Mouse (Mus musculus) stomach, postnatal 0 days (tissue): ENCODE data around the gene Prss33. TPM values are rescaled to one million over a fixed set of nuclear protein-coding genes. Genes with fewer than 3 reads are reported as not detected.

Experiments
- ATAC-seq: fragments of 200-750 bp; cut with Nextera tagmentation; 2 replicates; pipeline ENCODE4 v1.8.0; 2017; ENCODE audit not compliant: low FRiP score, low TSS enrichment
- DNase-seq: peaks from one replicate; pipeline ENCODE4 v3.0.0-alpha.2; 2016; ENCODE audit warnings: low spot score
- H3K27ac ChIP-seq: fragments of 300-500 bp; sonication (generic); replicated peaks from 2 replicates; pipeline ENCODE4 v1.5.1; 2014; ENCODE audit warnings: mild to moderate bottlenecking, control low read depth
- H3K27me3 ChIP-seq: fragments of 300-500 bp; sonication (generic); 2 replicates; pipeline ENCODE4 v1.6.1; 2014; ENCODE audit warnings: low read length; ENCODE audit not compliant: control insufficient read depth, insufficient read depth
- H3K36me3 ChIP-seq: fragments of 300-500 bp; sonication (generic); 2 replicates; pipeline ENCODE4 v1.6.1; 2014; ENCODE audit warnings: low read length, mixed read lengths; ENCODE audit not compliant: control insufficient read depth, insufficient read depth
- H3K4me1 ChIP-seq: fragments of 300-500 bp; sonication (generic); replicated peaks from 2 replicates; pipeline ENCODE4 v1.6.1; 2014; ENCODE audit warnings: antibody characterized with exemption; ENCODE audit not compliant: control insufficient read depth, insufficient read depth
- H3K4me2 ChIP-seq: fragments of 300-500 bp; sonication (generic); replicated peaks from 2 replicates; pipeline ENCODE4 v1.6.1; 2014; ENCODE audit warnings: low read depth, mild to moderate bottlenecking, control low read depth, moderate library complexity
- H3K4me3 ChIP-seq: fragments of 300-500 bp; sonication (generic); 2 replicates; pipeline ENCODE4 v1.5.1; 2014; ENCODE audit warnings: low read depth, low read length, control low read depth
- H3K9ac ChIP-seq: fragments of 300-500 bp; sonication (generic); 2 replicates; pipeline ENCODE4 v1.6.1; 2014; ENCODE audit warnings: mild to moderate bottlenecking, low read length, control low read depth, mixed read lengths
- H3K9me3 ChIP-seq: fragments of 300-500 bp; sonication (generic); 2 replicates; pipeline ENCODE4 v1.6.1; 2016; ENCODE audit warnings: low read length; ENCODE audit not compliant: control insufficient read depth
- CTCF ChIP-seq: IDR thresholded peaks from 2 replicates; pipeline ENCODE4 v1.5.1; 2016; ENCODE audit warnings: antibody characterized with exemption, low read depth, mild to moderate bottlenecking, moderate library complexity
- EP300 ChIP-seq: optimal IDR thresholded peaks from 2 replicates; pipeline ENCODE3; 2016; ENCODE audit warnings: antibody characterized with exemption
- WGBS: fragments of 180-500 bp; shearing (Covaris S2); extraction: QIAGEN DNeasy Blood & Tissue Kit; methylation state at CpG from one replicate; pipeline ENCODE4 v1.1.7; 2014; 5-methylcytosine and 5-hydroxymethylcytosine counted together
- polyA plus RNA-seq: library from polyadenylated mRNA; unstranded; fragments of >200 nt; fragmentation: Nextera tagmentation; extraction: Ambion mirVana; gene quantifications from 2 replicates; pipeline ENCODE4 v1.2.1, GENCODE M21; 2015

Prss33 gene
- polyA plus RNA-seq, 1 experiment from 2014 or later = not detected

GRCm38 (mm10) chr17:23831201-23831600 lies 4.7 kb downstream of the Prss33 start:
- Histone ChIP-seq H3K36me3 (no peaks in the 10 kb centered on the region), H3K27ac (no peak overlapping the region), H3K9ac (no peak overlapping the region), H3K4me2 (no peak overlapping the region), H3K4me3 (no peak overlapping the region), H3K9me3 (no peaks in the 10 kb centered on the region), H3K27me3 (0 out of 2 replicates have a peak, but pooled peaks cover 2% of the 10 kb centered on the region), H3K4me1 (no peaks in the 10 kb centered on the region; the same call in 1 of the 2 replicates)
- DNase-seq (no peak), ATAC-seq (no peak)
- TF ChIP-seq EP300 = no peak
- TF ChIP-seq CTCF = no peak
- 93% methylated on average over 1 of the region's 1 CpGs for WGBS

GRCm38 (mm10) chr17:23829064-23829619 lies 6.7 kb downstream of the Prss33 start, which contains the start of gene Elob:
Gene Elob (minus strand): TSS chr17:23829136.
- H3K4me2 ChIP-seq = peak within 1 kb of the TSS; percentile 87
- no peaks in the 10 kb centered on the region; the same call in 1 of the 2 replicates for H3K4me1 ChIP-seq
- 0 out of 2 replicates have a peak, but pooled peaks cover 2% of the 10 kb centered on the region for H3K27me3 ChIP-seq
- peak within 1 kb of the TSS; percentile 87 for H3K9ac ChIP-seq
- peak within 1 kb of the TSS; percentile 70 for H3K4me3 ChIP-seq
- peak; percentile 92 for DNase-seq
- TF ChIP-seq EP300 = no peak
- TF ChIP-seq CTCF = peak; percentile 77
- WGBS = under 1% methylated on average over 33 of the region's 42 CpGs
- peak; percentile 95 for ATAC-seq
- H3K9me3 ChIP-seq = no peaks in the 10 kb centered on the region
- H3K27ac ChIP-seq = peak within 1 kb of the TSS; percentile 89
- peaks cover 5% of the 10 kb centered on the region for H3K36me3 ChIP-seq

GRCm38 (mm10) chr17:23828271-23829001 lies 7.4 kb downstream of the Prss33 start:
- Histone ChIP-seq H3K27me3 (no peaks in the 10 kb centered on the region), H3K4me1 (no peaks in the 10 kb centered on the region; the same call in 1 of the 2 replicates), H3K36me3 (peaks cover 9% of the 10 kb centered on the region), H3K9me3 (no peaks in the 10 kb centered on the region), H3K27ac (peak overlapping the region; percentile 89), H3K4me3 (peak overlapping the region; percentile 70), H3K9ac (peak overlapping the region; percentile 87), H3K4me2 (peak overlapping the region; percentile 87)
- ATAC-seq (peak; percentile 55), DNase-seq (peak; percentile 66)
- under 1% methylated on average over 36 of the region's 47 CpGs for WGBS
- TF ChIP-seq CTCF (peak; percentile 32; the same call in 1 of the 2 replicates), EP300 (no peak)

DNA sequence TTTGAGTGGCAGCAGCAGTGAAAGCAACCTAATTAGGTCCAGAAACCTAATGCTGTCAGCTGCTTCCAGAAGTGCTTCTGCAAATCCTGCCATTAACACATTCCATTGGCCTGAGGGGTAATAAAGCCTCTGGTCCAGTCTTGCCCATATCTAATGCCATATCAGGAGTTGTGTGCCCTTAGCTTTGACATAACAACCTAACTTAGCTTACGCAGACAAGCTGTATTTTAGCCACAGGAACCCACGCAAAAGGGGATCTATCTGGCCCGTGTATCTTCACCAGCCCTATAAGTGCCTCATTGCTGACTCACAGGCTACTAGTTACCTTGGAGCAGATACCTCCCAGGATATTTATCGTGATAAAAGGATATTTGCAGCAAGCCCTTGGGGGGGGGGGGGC lies 10.3 kb downstream of the Prss33 start:
- no peak overlapping the region for H3K4me2 ChIP-seq
- WGBS = 84% methylated on average over 4 of the region's 4 CpGs
- TF ChIP-seq CTCF (no peak), EP300 (no peak)
- peaks cover 27% of the 10 kb centered on the region for H3K36me3 ChIP-seq
- ATAC-seq = no peak
- H3K4me3 ChIP-seq = no peak overlapping the region
- H3K9ac ChIP-seq = no peak overlapping the region
- DNase-seq = no peak
- H3K27me3 ChIP-seq = no peaks in the 10 kb centered on the region
- H3K4me1 ChIP-seq = no peaks in the 10 kb centered on the region; the same call in 1 of the 2 replicates
- H3K9me3 ChIP-seq = no peaks in the 10 kb centered on the region
- H3K27ac ChIP-seq = no peak overlapping the region

DNA sequence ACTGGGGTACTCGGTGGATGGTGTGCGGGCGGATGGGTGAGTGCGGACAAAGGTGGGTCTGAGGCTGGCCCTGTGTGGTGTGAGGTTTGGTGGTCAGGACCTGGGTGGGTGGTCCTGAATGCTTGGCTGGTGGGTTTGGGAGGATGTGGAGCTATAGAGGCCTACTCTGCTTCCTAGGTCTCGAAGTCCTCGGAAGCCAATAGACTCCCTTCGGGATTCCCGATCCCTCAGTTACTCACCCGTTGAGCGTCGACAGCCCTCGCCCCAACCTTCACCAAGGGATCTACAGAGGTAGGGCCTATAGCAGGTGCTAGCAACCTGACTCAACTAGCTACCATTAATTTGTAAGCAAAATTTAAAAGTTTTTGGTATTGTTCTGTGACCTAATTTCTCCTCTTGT lies 12.2 kb downstream of the Prss33 start:
- H3K36me3 ChIP-seq = peaks cover 46% of the 10 kb centered on the region
- 0 out of 2 replicates have a peak, but pooled peaks have one; percentile 13 for ATAC-seq
- no peak for TF ChIP-seq EP300

DNA sequence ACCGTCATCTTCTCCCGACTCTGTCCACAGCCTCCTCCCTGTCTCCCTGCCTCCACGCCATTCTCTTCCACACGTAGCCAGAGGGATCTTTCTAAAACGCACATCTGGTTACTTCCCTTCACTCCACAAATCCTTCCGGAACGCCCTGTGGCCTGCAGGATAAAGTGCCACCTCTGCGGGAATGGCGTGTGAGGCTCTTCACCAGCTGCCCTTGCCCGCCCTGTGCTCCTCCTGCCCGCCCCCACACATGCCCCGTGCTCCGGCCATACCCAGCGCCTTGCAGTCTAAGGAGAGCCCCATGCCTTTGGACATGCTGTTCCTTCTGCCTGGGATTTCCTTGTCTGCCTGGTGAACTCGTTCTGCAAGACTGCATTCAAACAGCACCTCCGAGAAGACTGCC lies 12.8 kb downstream of the Prss33 start:
- H3K4me2 ChIP-seq = no peak overlapping the region
- ATAC-seq = no peak
- H3K4me3 ChIP-seq = no peak overlapping the region
- TF ChIP-seq EP300 = no peak
- TF ChIP-seq CTCF = no peak
- H3K4me1 ChIP-seq = no peaks in the 10 kb centered on the region; the same call in 1 of the 2 replicates
- no peak for DNase-seq
- no peak overlapping the region for H3K27ac ChIP-seq
- peaks cover 7% of the 10 kb centered on the region; the same call in 1 of the 2 replicates for H3K9me3 ChIP-seq
- WGBS = 74% methylated on average over 16 of the region's 16 CpGs
- H3K9ac ChIP-seq = no peak overlapping the region
- peaks cover 52% of the 10 kb centered on the region for H3K36me3 ChIP-seq
- H3K27me3 ChIP-seq = no peaks in the 10 kb centered on the region

More for the DNA sequence above, 12.2 kb downstream of the Prss33 start:
- H3K4me1 ChIP-seq = no peaks in the 10 kb centered on the region; the same call in 1 of the 2 replicates
- no peak overlapping the region for H3K9ac ChIP-seq
- 88% methylated on average over 12 of the region's 12 CpGs for WGBS
- no peak overlapping the region for H3K4me3 ChIP-seq
- no peak overlapping the region for H3K27ac ChIP-seq
- peaks cover 6% of the 10 kb centered on the region; the same call in 1 of the 2 replicates for H3K9me3 ChIP-seq
- H3K27me3 ChIP-seq = no peaks in the 10 kb centered on the region
- no peak overlapping the region for H3K4me2 ChIP-seq
- no peak for DNase-seq
